ENCODE assay signal across 11 mouse cellular contexts in genomic region chr6:102731995-102732394, GRCm38 (mm10).
"Had no signal": no experiment of that assay in that cellular context is flagged by ENCODE, and none has a peak within 500 bp of the region (broad histone marks: within the 10 kb centered on the region; RNA-seq: fewer than 3 reads in every experiment).

No protein-coding gene starts in this region.

- H3K4me1 ChIP-seq: liver, embryonic 13.5 days; midbrain, embryonic 12.5 days had no signal

- H3K4me3 ChIP-seq: liver, embryonic 13.5 days; midbrain, embryonic 12.5 days had no signal

- H3K27ac ChIP-seq: liver, embryonic 13.5 days; macrophage; midbrain, embryonic 12.5 days had no signal

- H3K36me3 ChIP-seq: liver, embryonic 13.5 days had no signal

- H3K4me2 ChIP-seq: liver, embryonic 13.5 days; midbrain, embryonic 12.5 days had no signal

- DNase-seq: kidney, adult 18-20 months; kidney, adult 9 months; kidney, postnatal 14 days; kidney, postnatal 4 days; liver, embryonic 13.5 days; lung, adult 2 months; lung, postnatal 14 days; thymus, adult 18-20 months had no signal

- H3K9me3 ChIP-seq: liver, embryonic 13.5 days had no signal

- ATAC-seq: midbrain, embryonic 16.5 days had no signal

- H3K9ac ChIP-seq: liver, embryonic 13.5 days; midbrain, embryonic 12.5 days had no signal

- H3K27me3 ChIP-seq: liver, embryonic 13.5 days; midbrain, embryonic 12.5 days had no signal
